Mouse (Mus musculus): ENCODE measurements at regions not wholly inside any gene's neighbourhood (a gene's known extent, or its start where the extent isn't known, plus 50 kb on each side); places are given as distances from the start of the nearest gene placed in this dataset.

GRCm38 (mm10) chr3:124849915-124850314, 269.0 kb upstream of the 1700003H04Rik start:
- H3ac ChIP-seq (ENCODE audit: control insufficient read depth, insufficient read length), result no peak overlapping the region
- TF ChIP-seq MYOG (IDR thresholded peaks at IDR 0.05; ENCODE audit: control insufficient read depth in 1 of 3, insufficient read depth in 1 of 3, insufficient read length in 2 of 3, low read depth in 2 of 3) (no peak), MAX (IDR thresholded peaks at IDR 0.05; ENCODE audit: low read depth) (no peak), CEBPB (IDR thresholded peaks at IDR 0.05; ENCODE audit: insufficient read depth, poor library complexity, severe bottlenecking) (no peak), TCF12 (IDR thresholded peaks at IDR 0.05; ENCODE audit: insufficient read depth, poor library complexity, severe bottlenecking) (no peak), E2F4 (IDR thresholded peaks at IDR 0.05; ENCODE audit: insufficient read depth) (no peak), USF1 (IDR thresholded peaks at IDR 0.05; ENCODE audit: low read depth) (no peak), POLR2AphosphoS2 (IDR thresholded peaks at IDR 0.05; ENCODE audit: insufficient read length, low read depth) (no peak), POLR2A (IDR thresholded peaks at IDR 0.05; ENCODE audit: insufficient read length, low read depth) (no peak), SRF (IDR thresholded peaks at IDR 0.05; ENCODE audit: control insufficient read depth, insufficient read length, low read depth) (no peak), MYOD1 (IDR thresholded peaks at IDR 0.05; ENCODE audit: control insufficient read depth in 1 of 3, insufficient read length in 2 of 3, low read depth in 2 of 3) (no peak), TCF3 (IDR thresholded peaks at IDR 0.05; ENCODE audit: insufficient read length, low read depth) (no peak), REST (IDR thresholded peaks at IDR 0.05; ENCODE audit: insufficient read depth, insufficient read length) (no peak)
- no peaks in the 10 kb centered on the region for H3K36me3 ChIP-seq (ENCODE audit: control insufficient read depth, insufficient read depth)

GRCm38 (mm10) chr3:124820586-124820985, 239.7 kb upstream of the 1700003H04Rik start:
- Histone ChIP-seq H3K36me3 (ENCODE audit: control insufficient read depth, insufficient read depth) (no peaks in the 10 kb centered on the region), H3K27me3 (ENCODE audit: control insufficient read depth, insufficient read depth, insufficient read length) (no peaks in the 10 kb centered on the region)
- TF ChIP-seq SRF (IDR thresholded peaks at IDR 0.05; ENCODE audit: control insufficient read depth, insufficient read length, low read depth) (no peak), CEBPB (IDR thresholded peaks at IDR 0.05; ENCODE audit: insufficient read depth, poor library complexity, severe bottlenecking) (no peak), USF1 (IDR thresholded peaks at IDR 0.05; ENCODE audit: low read depth) (no peak), TCF3 (IDR thresholded peaks at IDR 0.05; ENCODE audit: insufficient read length, low read depth) (no peak), TCF12 (IDR thresholded peaks at IDR 0.05; ENCODE audit: insufficient read depth, poor library complexity, severe bottlenecking) (no peak), MYOD1 (IDR thresholded peaks at IDR 0.05; ENCODE audit: control insufficient read depth in 1 of 3, insufficient read length in 2 of 3, low read depth in 2 of 3) (no peak), REST (IDR thresholded peaks at IDR 0.05; ENCODE audit: insufficient read depth, insufficient read length) (no peak), MAX (IDR thresholded peaks at IDR 0.05; ENCODE audit: low read depth) (no peak), E2F4 (IDR thresholded peaks at IDR 0.05; ENCODE audit: insufficient read depth) (no peak), POLR2AphosphoS2 (IDR thresholded peaks at IDR 0.05; ENCODE audit: insufficient read length, low read depth) (no peak), MYOG (IDR thresholded peaks at IDR 0.05; ENCODE audit: control insufficient read depth in 1 of 3, insufficient read depth in 1 of 3, insufficient read length in 2 of 3, low read depth in 2 of 3) (no peak), POLR2A (IDR thresholded peaks at IDR 0.05; ENCODE audit: insufficient read length, low read depth) (no peak)

More at GRCm38 (mm10) chr3:124849915-124850314, 269.0 kb upstream of the 1700003H04Rik start:
- no peak overlapping the region for H3K4me2 ChIP-seq (ENCODE audit: low read depth)
- no peaks in the 10 kb centered on the region for H3K27me3 ChIP-seq (ENCODE audit: control insufficient read depth, insufficient read depth, insufficient read length)
- H3K4me3 ChIP-seq, result no peak overlapping the region
- no peaks in the 10 kb centered on the region for H3K79me2 ChIP-seq (ENCODE audit: control insufficient read depth, insufficient read depth)

GRCm38 (mm10) chr3:124806891-124807290, 226.0 kb upstream of the 1700003H04Rik start:
- TF ChIP-seq POLR2AphosphoS2 (IDR thresholded peaks at IDR 0.05; ENCODE audit: insufficient read length, low read depth) (no peak), E2F4 (IDR thresholded peaks at IDR 0.05; ENCODE audit: insufficient read depth) (no peak)
- no peak overlapping the region for H3K4me3 ChIP-seq
- no peaks in the 10 kb centered on the region for H3K27me3 ChIP-seq (ENCODE audit: control insufficient read depth, insufficient read depth, insufficient read length)
- H3ac ChIP-seq (ENCODE audit: control insufficient read depth, insufficient read length), result no peak overlapping the region
- no peak overlapping the region for H3K4me2 ChIP-seq (ENCODE audit: low read depth)
- no peaks in the 10 kb centered on the region for H3K36me3 ChIP-seq (ENCODE audit: control insufficient read depth, insufficient read depth)
- no peaks in the 10 kb centered on the region for H3K79me2 ChIP-seq (ENCODE audit: control insufficient read depth, insufficient read depth)

More at GRCm38 (mm10) chr3:124820586-124820985, 239.7 kb upstream of the 1700003H04Rik start:
- H3K4me2 ChIP-seq (ENCODE audit: low read depth), result no peak overlapping the region
- no peak overlapping the region for H3ac ChIP-seq (ENCODE audit: control insufficient read depth, insufficient read length)
- no peak overlapping the region for H3K4me3 ChIP-seq
- no peaks in the 10 kb centered on the region for H3K79me2 ChIP-seq (ENCODE audit: control insufficient read depth, insufficient read depth)

GRCm38 (mm10) chr3:124789220-124790017, 208.5 kb upstream of the 1700003H04Rik start:
- H3K4me2 ChIP-seq (ENCODE audit: low read depth), result no peak overlapping the region
- H3K4me3 ChIP-seq, result no peak overlapping the region
- TF ChIP-seq TCF12 (IDR thresholded peaks at IDR 0.05; ENCODE audit: insufficient read depth, poor library complexity, severe bottlenecking) (no peak), REST (IDR thresholded peaks at IDR 0.05; ENCODE audit: insufficient read depth, insufficient read length) (no peak), MAX (IDR thresholded peaks at IDR 0.05; ENCODE audit: low read depth) (no peak)
- H3K36me3 ChIP-seq (ENCODE audit: control insufficient read depth, insufficient read depth), result no peaks in the 10 kb centered on the region
- no peaks in the 10 kb centered on the region for H3K79me2 ChIP-seq (ENCODE audit: control insufficient read depth, insufficient read depth)
- H3ac ChIP-seq (ENCODE audit: control insufficient read depth, insufficient read length), result no peak overlapping the region
- H3K27me3 ChIP-seq (ENCODE audit: control insufficient read depth, insufficient read depth, insufficient read length), result no peaks in the 10 kb centered on the region

- H3ac ChIP-seq (ENCODE audit: control insufficient read depth, insufficient read length), result no peak overlapping the region
- H3K4me2 ChIP-seq (ENCODE audit: low read depth), result no peak overlapping the region
- H3K79me2 ChIP-seq (ENCODE audit: control insufficient read depth, insufficient read depth), result no peaks in the 10 kb centered on the region
- H3K36me3 ChIP-seq (ENCODE audit: control insufficient read depth, insufficient read depth), result no peaks in the 10 kb centered on the region
- H3K4me3 ChIP-seq, result no peak overlapping the region
- TF ChIP-seq USF1 (IDR thresholded peaks at IDR 0.05; ENCODE audit: low read depth) (no peak), POLR2AphosphoS2 (IDR thresholded peaks at IDR 0.05; ENCODE audit: insufficient read length, low read depth) (no peak), E2F4 (IDR thresholded peaks at IDR 0.05; ENCODE audit: insufficient read depth) (no peak), TCF12 (IDR thresholded peaks at IDR 0.05; ENCODE audit: insufficient read depth, poor library complexity, severe bottlenecking) (no peak), CEBPB (IDR thresholded peaks at IDR 0.05; ENCODE audit: insufficient read depth, poor library complexity, severe bottlenecking) (no peak), REST (IDR thresholded peaks at IDR 0.05; ENCODE audit: insufficient read depth, insufficient read length) (no peak)
- no peaks in the 10 kb centered on the region for H3K27me3 ChIP-seq (ENCODE audit: control insufficient read depth, insufficient read depth, insufficient read length)
Measured at GRCm38 (mm10) chr3:124788181-124788580, 207.3 kb upstream of the 1700003H04Rik start.
